In the genomic region with DNA sequence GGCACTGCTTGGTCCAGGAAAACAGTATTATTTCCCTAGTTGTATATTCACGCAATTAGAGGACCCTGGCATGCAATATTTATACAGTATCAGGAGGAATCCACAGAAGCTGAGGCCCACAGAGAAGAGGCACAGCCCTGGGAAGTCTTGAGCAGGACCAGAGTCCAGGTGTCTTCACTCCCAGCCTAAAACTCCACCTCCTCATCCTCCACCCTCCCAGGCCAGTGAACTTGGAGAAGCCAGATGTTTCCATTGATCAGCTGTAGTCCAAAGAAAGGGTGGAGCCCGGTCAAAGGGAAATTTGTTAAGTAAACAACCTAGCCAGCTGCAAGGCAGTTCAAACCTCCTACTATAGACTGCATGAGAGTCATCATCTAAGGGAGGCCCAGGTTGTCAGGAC, we compare ENCODE assay signal across 25 mouse cellular contexts. TPM values are rescaled to one million over a fixed set of nuclear protein-coding genes. Genes with fewer than 3 reads are reported as not detected.
A peak's percentile ranks its signal among the peaks of the same experiment; 100 is the strongest.
DNase-seq lines count a peak whose midpoint lies in the region; ATAC-seq and TF ChIP-seq lines count a peak whose summit lies in the region.
"Had no signal": no experiment of that assay in that cellular context is flagged by ENCODE, and none has a peak within 500 bp of the region (broad histone marks: within the 10 kb centered on the region; RNA-seq: fewer than 3 reads in every experiment).

No protein-coding gene starts in this region.

- no peaks in the 10 kb centered on the region for H3K27me3 ChIP-seq in kidney, postnatal 0 days (ENCODE audit: insufficient read depth, low read length)
- no peaks in the 10 kb centered on the region for H3K27me3 ChIP-seq in midbrain, embryonic 11.5 days (ENCODE audit: control insufficient read depth, insufficient read depth, low read length)
- H3K27me3 ChIP-seq in midbrain, postnatal 0 days (ENCODE audit: insufficient read depth, low read length) = no peaks in the 10 kb centered on the region
- no peaks in the 10 kb centered on the region for H3K27me3 ChIP-seq in intestine, embryonic 16.5 days (replicated peaks; ENCODE audit: control insufficient read depth, insufficient read depth, low read length)
- H3K27me3 ChIP-seq: embryonic facial prominence, embryonic 15.5 days; limb, embryonic 12.5 days; midbrain, embryonic 12.5 days; neural tube, embryonic 13.5 days had no signal

- no peaks in the 10 kb centered on the region for H3K9me3 ChIP-seq in kidney, postnatal 0 days (replicated peaks; ENCODE audit: low read length)
- H3K9me3 ChIP-seq in midbrain, embryonic 11.5 days (ENCODE audit: control insufficient read depth, low read length) = no peaks in the 10 kb centered on the region
- H3K9me3 ChIP-seq in midbrain, postnatal 0 days (ENCODE audit: low read length) = no peaks in the 10 kb centered on the region
- no peaks in the 10 kb centered on the region for H3K9me3 ChIP-seq in intestine, embryonic 16.5 days (ENCODE audit: control insufficient read depth, low read length)
- H3K9me3 ChIP-seq: embryonic facial prominence, embryonic 15.5 days; forebrain, embryonic 10.5 days; heart, embryonic 10.5 days; limb, embryonic 12.5 days; midbrain, embryonic 12.5 days; neural tube, embryonic 13.5 days had no signal

- H3K4me2 ChIP-seq in kidney, postnatal 0 days (ENCODE audit: low read length) = no peak overlapping the region
- H3K4me2 ChIP-seq in midbrain, embryonic 11.5 days = no peak overlapping the region
- H3K4me2 ChIP-seq in midbrain, postnatal 0 days (ENCODE audit: low read depth, low read length, poor library complexity, severe bottlenecking) = no peak overlapping the region
- no peak overlapping the region for H3K4me2 ChIP-seq in intestine, embryonic 16.5 days (ENCODE audit: low read depth, low read length)
- H3K4me2 ChIP-seq: embryonic facial prominence, embryonic 15.5 days; hindbrain, embryonic 14.5 days; limb, embryonic 12.5 days; midbrain, embryonic 12.5 days; neural tube, embryonic 13.5 days had no signal

- peak; percentile 40 for DNase-seq in kidney, postnatal 0 days (ENCODE audit: low spot score)
- no peak for DNase-seq in kidney, adult 9 months
- DNase-seq in midbrain, embryonic 11.5 days (ENCODE audit: low spot score, missing footprints) = peak; percentile 17
- no peak for DNase-seq in midbrain, postnatal 0 days (ENCODE audit: low spot score)
- DNase-seq in left cerebral cortex, adult 8-10 months (ENCODE audit: low spot score in 2 of 2) = no peak
- DNase-seq in testis, postnatal 10 days (ENCODE audit: low spot score) = no peak
- DNase-seq: B cell, adult 2 months; cerebellum, adult 18-20 months; cerebellum, postnatal 36 days; forebrain, postnatal 0 days; gastrocnemius, postnatal 36 days; heart, postnatal 14 days; kidney, adult 18-20 months; kidney, postnatal 25 days; spleen, adult 18-20 months had no signal

- H3K36me3 ChIP-seq in kidney, postnatal 0 days (ENCODE audit: insufficient read depth, low read length) = no peaks in the 10 kb centered on the region
- no peaks in the 10 kb centered on the region for H3K36me3 ChIP-seq in midbrain, embryonic 11.5 days (ENCODE audit: control insufficient read depth, insufficient read depth, low read length)
- no peaks in the 10 kb centered on the region for H3K36me3 ChIP-seq in midbrain, postnatal 0 days (ENCODE audit: insufficient read depth, low read length)
- H3K36me3 ChIP-seq in intestine, embryonic 16.5 days (ENCODE audit: control insufficient read depth, insufficient read depth, low read length) = no peaks in the 10 kb centered on the region
- H3K36me3 ChIP-seq: embryonic facial prominence, embryonic 15.5 days; forebrain, embryonic 10.5 days; heart, embryonic 10.5 days; limb, embryonic 12.5 days; midbrain, embryonic 12.5 days; neural tube, embryonic 13.5 days had no signal

- H3K4me3 ChIP-seq in kidney, postnatal 0 days (replicated peaks; ENCODE audit: low read depth, low read length) = no peak overlapping the region
- no peak overlapping the region for H3K4me3 ChIP-seq in midbrain, embryonic 11.5 days (ENCODE audit: low read depth, low read length)
- no peak overlapping the region for H3K4me3 ChIP-seq in midbrain, postnatal 0 days (ENCODE audit: low read depth, low read length)
- no peak overlapping the region for H3K4me3 ChIP-seq in intestine, embryonic 16.5 days (ENCODE audit: low read length)
- H3K4me3 ChIP-seq: embryonic facial prominence, embryonic 15.5 days; forebrain, embryonic 10.5 days; heart, embryonic 10.5 days; limb, embryonic 12.5 days; midbrain, embryonic 12.5 days; neural tube, embryonic 13.5 days had no signal

- TF ChIP-seq CTCF in kidney, postnatal 0 days (IDR thresholded peaks at IDR 0.05; ENCODE audit: low read depth) = no peak
- TF ChIP-seq CTCF in midbrain, postnatal 0 days (IDR thresholded peaks at IDR 0.05) = no peak

- H3K9ac ChIP-seq in kidney, postnatal 0 days (ENCODE audit: low read depth, low read length) = no peak overlapping the region
- H3K9ac ChIP-seq in midbrain, embryonic 11.5 days (ENCODE audit: low read length) = no peak overlapping the region
- H3K9ac ChIP-seq in midbrain, postnatal 0 days (replicated peaks; ENCODE audit: low read length, poor library complexity, severe bottlenecking) = no peak overlapping the region
- H3K9ac ChIP-seq in intestine, embryonic 16.5 days (ENCODE audit: low read depth, low read length) = no peak overlapping the region
- H3K9ac ChIP-seq: embryonic facial prominence, embryonic 15.5 days; forebrain, postnatal 0 days; hindbrain, embryonic 14.5 days; limb, embryonic 12.5 days; liver, embryonic 14.5 days; midbrain, embryonic 12.5 days; neural tube, embryonic 13.5 days had no signal

- ATAC-seq in kidney, postnatal 0 days (replicated peaks; ENCODE audit: low FRiP score, low read depth) = 0 out of 2 replicates have a peak, but pooled peaks have one; percentile 43
- ATAC-seq in midbrain, embryonic 11.5 days (ENCODE audit: low FRiP score) = no peak
- no peak for ATAC-seq in midbrain, postnatal 0 days (ENCODE audit: low FRiP score)
- peak; percentile 26 for ATAC-seq in intestine, embryonic 16.5 days
- ATAC-seq: forebrain, postnatal 0 days had no signal

- H3K4me1 ChIP-seq in kidney, postnatal 0 days (replicated peaks; ENCODE audit: insufficient read depth, low read length) = no peaks in the 10 kb centered on the region
- H3K4me1 ChIP-seq in midbrain, embryonic 11.5 days (ENCODE audit: control insufficient read depth, insufficient read depth, low read length) = no peaks in the 10 kb centered on the region
- no peaks in the 10 kb centered on the region for H3K4me1 ChIP-seq in midbrain, postnatal 0 days (ENCODE audit: insufficient read depth, low read length)
- peaks cover 7% of the 10 kb centered on the region; the same call in 1 of the 2 replicates for H3K4me1 ChIP-seq in intestine, embryonic 16.5 days (ENCODE audit: control insufficient read depth, insufficient read depth, low read length)
- H3K4me1 ChIP-seq: embryonic facial prominence, embryonic 15.5 days; limb, embryonic 12.5 days had no signal

- no peak overlapping the region for H3K27ac ChIP-seq in kidney, postnatal 0 days
- no peak overlapping the region for H3K27ac ChIP-seq in midbrain, embryonic 11.5 days (ENCODE audit: low read depth, low read length)
- H3K27ac ChIP-seq in midbrain, postnatal 0 days (ENCODE audit: low read depth, low read length) = no peak overlapping the region
- H3K27ac ChIP-seq in intestine, embryonic 16.5 days (ENCODE audit: low read length) = peak overlapping the region; percentile 29; the same call in 1 of the 2 replicates
- H3K27ac ChIP-seq: embryonic facial prominence, embryonic 15.5 days; forebrain, embryonic 10.5 days; heart, embryonic 10.5 days; hindbrain, embryonic 14.5 days; limb, embryonic 12.5 days; liver, embryonic 14.5 days; macrophage; midbrain, embryonic 12.5 days; neural tube, embryonic 13.5 days had no signal

- 48% methylated on average over 2 of the region's 2 CpGs for WGBS in kidney, postnatal 0 days
- WGBS in midbrain, embryonic 11.5 days = 78% methylated on average over 2 of the region's 2 CpGs
- WGBS in midbrain, postnatal 0 days = 81% methylated on average over 2 of the region's 2 CpGs
- WGBS in intestine, embryonic 16.5 days = 44% methylated on average over 2 of the region's 2 CpGs

RNA-seq across cellular contexts. Expression of gene Akap13, which starts 42.8 kb away (rescaled TPM):
- polyA plus RNA-seq in kidney, postnatal 0 days (2015; fragmentation: Nextera tagmentation; extraction: Ambion mirVana) = 24.3 and 27.9 TPM in 2 replicates
- polyA plus RNA-seq in midbrain, embryonic 11.5 days (2014; fragmentation: Nextera tagmentation; extraction: Ambion mirVana) = 24.3 and 27.4 TPM in 2 replicates
- 21.6 and 24.6 TPM in 2 replicates for total RNA-seq in midbrain, postnatal 0 days (2014; rRNA removed)
- polyA plus RNA-seq in midbrain, postnatal 0 days (2015; fragmentation: Nextera tagmentation; extraction: Ambion mirVana) = 8.8 and 11.7 TPM in 2 replicates
- polyA plus RNA-seq in intestine, embryonic 16.5 days (2015; fragmentation: Nextera tagmentation; extraction: Ambion mirVana) = 22.1 and 24.9 TPM in 2 replicates
- total RNA-seq in left cerebral cortex, adult 8-10 months (2022) = 10 to 100 TPM; 21.0 to 24.6 (median 21.5) TPM

Comparison
In these comparisons a context has a peak if more than half of its experiments do, and no peak if none do; other contexts are left out.
1. DNase-seq: peak in kidney, postnatal 0 days (single experiment) and midbrain, embryonic 11.5 days (single experiment); none in kidney, adult 9 months (single experiment), midbrain, postnatal 0 days (single experiment), left cerebral cortex, adult 8-10 months (0 of 2) and testis, postnatal 10 days (single experiment).
2. ATAC-seq: peak in kidney, postnatal 0 days (single experiment) and intestine, embryonic 16.5 days (single experiment); none in midbrain, embryonic 11.5 days (single experiment) and midbrain, postnatal 0 days (single experiment).